Mouse (Mus musculus) limb, embryonic 12.5 days (tissue): ENCODE measurements at regions not wholly inside any gene's neighbourhood (a gene's known extent, or its start where the extent isn't known, plus 50 kb on each side); places are given as distances from the start of the nearest gene placed in this dataset.
"Not testable (repeated sequence)": the region's sequence is repeated elsewhere in the genome, so short reads cannot be mapped to it uniquely, and the experiment has no call there.

Experiments used
- ATAC-seq: fragments of 200-750 bp; cut with Nextera tagmentation; 2 replicates; pipeline ENCODE4 v1.8.0; 2017; ENCODE audit warnings: low read depth, moderate TSS enrichment; ENCODE audit not compliant: insufficient number of reproducible peaks, insufficient read depth, low FRiP score, low TSS enrichment
- H3K27ac ChIP-seq: fragments of 300-500 bp; sonication (generic); 2 replicates; pipeline ENCODE4 v1.5.1; 2016; ENCODE audit warnings: mild to moderate bottlenecking, moderate library complexity
- H3K27me3 ChIP-seq: fragments of 300-500 bp; sonication (generic); 2 replicates; pipeline ENCODE4 v1.6.1; 2016; ENCODE audit warnings: mild to moderate bottlenecking, moderate library complexity
- H3K36me3 ChIP-seq: fragments of 300-500 bp; sonication (generic); 2 replicates; pipeline ENCODE4 v1.6.1; 2016; ENCODE audit warnings: mild to moderate bottlenecking, moderate library complexity
- H3K4me1 ChIP-seq: fragments of 300-500 bp; sonication (generic); replicated peaks from 2 replicates; pipeline ENCODE4 v1.6.1; 2016
- H3K4me2 ChIP-seq: fragments of 300-500 bp; sonication (generic); 2 replicates; pipeline ENCODE4 v1.6.1; 2016; ENCODE audit warnings: mild to moderate bottlenecking, moderate library complexity
- H3K4me3 ChIP-seq: fragments of 300-500 bp; sonication (generic); replicated peaks from 2 replicates; pipeline ENCODE4 v1.5.1; 2016; ENCODE audit warnings: mild to moderate bottlenecking
- H3K9ac ChIP-seq: fragments of 300-500 bp; sonication (generic); replicated peaks from 2 replicates; pipeline ENCODE4 v1.6.1; 2016; ENCODE audit warnings: mild to moderate bottlenecking, moderate library complexity
- H3K9me3 ChIP-seq: fragments of 300-500 bp; sonication (generic); 2 replicates; pipeline ENCODE4 v1.6.1; 2016; ENCODE audit warnings: mild to moderate bottlenecking, moderate library complexity
- WGBS: fragments of 180-500 bp; shearing (Covaris S2); methylation state at CpG from one replicate; pipeline ENCODE4 v1.1.7; 2016; 5-methylcytosine and 5-hydroxymethylcytosine counted together

- Histone ChIP-seq H3K4me1 (no peaks in the 10 kb centered on the region), H3K4me2 (no peak overlapping the region), H3K9ac (no peak overlapping the region), H3K36me3 (no peaks in the 10 kb centered on the region), H3K27ac (no peak overlapping the region), H3K27me3 (no peaks in the 10 kb centered on the region), H3K4me3 (no peak overlapping the region), H3K9me3 (no peaks in the 10 kb centered on the region)
- 88% methylated on average over 5 of the region's 5 CpGs for WGBS
- no peak for ATAC-seq
These were observed 256.0 kb upstream of the 1700008P02Rik start for GRCm38 (mm10) chr3:6876265-6876664.

GRCm38 (mm10) chr3:6872170-6872569 lies 251.9 kb upstream of the 1700008P02Rik start:
- H3K4me3 ChIP-seq = no peak overlapping the region
- no peaks in the 10 kb centered on the region for H3K27me3 ChIP-seq
- H3K4me2 ChIP-seq = no peak overlapping the region
- no peak overlapping the region for H3K9ac ChIP-seq
- 55% methylated on average over 3 of the region's 3 CpGs for WGBS
- no peak overlapping the region for H3K27ac ChIP-seq
- no peaks in the 10 kb centered on the region for H3K9me3 ChIP-seq
- ATAC-seq = no peak
- no peaks in the 10 kb centered on the region for H3K4me1 ChIP-seq
- no peaks in the 10 kb centered on the region for H3K36me3 ChIP-seq

- Histone ChIP-seq H3K4me3 (no peak overlapping the region), H3K9me3 (no peaks in the 10 kb centered on the region), H3K27me3 (no peaks in the 10 kb centered on the region), H3K27ac (no peak overlapping the region), H3K36me3 (no peaks in the 10 kb centered on the region), H3K9ac (no peak overlapping the region), H3K4me1 (no peaks in the 10 kb centered on the region), H3K4me2 (no peak overlapping the region)
- WGBS = 57% methylated on average over 2 of the region's 2 CpGs
- ATAC-seq = no peak
These were observed 251.5 kb upstream of the 1700008P02Rik start for GRCm38 (mm10) chr3:6871752-6872151.

GRCm38 (mm10) chr3:6866148-6866483 lies 245.9 kb upstream of the 1700008P02Rik start:
- H3K9me3 ChIP-seq = no peaks in the 10 kb centered on the region
- no peak overlapping the region for H3K27ac ChIP-seq
- no peaks in the 10 kb centered on the region for H3K27me3 ChIP-seq
- H3K4me2 ChIP-seq = no peak overlapping the region
- no peak overlapping the region for H3K4me3 ChIP-seq
- ATAC-seq = no peak
- no peaks in the 10 kb centered on the region for H3K36me3 ChIP-seq
- no peak overlapping the region for H3K9ac ChIP-seq
- H3K4me1 ChIP-seq = no peaks in the 10 kb centered on the region

- no peak for ATAC-seq
- 73% methylated on average over 3 of the region's 3 CpGs for whole genome bisulfite sequencing
- H3K36me3 ChIP-seq = no peaks in the 10 kb centered on the region
- no peak overlapping the region for H3K9ac ChIP-seq
- H3K4me2 ChIP-seq = no peak overlapping the region
- no peaks in the 10 kb centered on the region for H3K4me1 ChIP-seq
- no peak overlapping the region for H3K27ac ChIP-seq
- no peak overlapping the region for H3K4me3 ChIP-seq
- H3K9me3 ChIP-seq = no peaks in the 10 kb centered on the region
- no peaks in the 10 kb centered on the region for H3K27me3 ChIP-seq
These were observed 245.4 kb upstream of the 1700008P02Rik start for GRCm38 (mm10) chr3:6865462-6866147.

- H3K4me3 ChIP-seq = no peak overlapping the region
- ATAC-seq = no peak
- 95% methylated on average over 2 of the region's 2 CpGs for WGBS
These were observed 239.6 kb upstream of the 1700008P02Rik start for GRCm38 (mm10) chr3:6859866-6860180.

GRCm38 (mm10) chr3:6858982-6859865 lies 239.0 kb upstream of the 1700008P02Rik start:
- no peak overlapping the region for H3K27ac ChIP-seq
- H3K36me3 ChIP-seq = no peaks in the 10 kb centered on the region
- 43% methylated on average over 4 of the region's 4 CpGs for WGBS
- H3K4me3 ChIP-seq = no peak overlapping the region
- no peaks in the 10 kb centered on the region for H3K4me1 ChIP-seq
- no peaks in the 10 kb centered on the region for H3K9me3 ChIP-seq
- no peaks in the 10 kb centered on the region for H3K27me3 ChIP-seq
- H3K4me2 ChIP-seq = no peak overlapping the region
- no peak overlapping the region for H3K9ac ChIP-seq
- ATAC-seq = no peak

More at GRCm38 (mm10) chr3:6859866-6860180, 239.6 kb upstream of the 1700008P02Rik start:
- Histone ChIP-seq H3K27me3 (no peaks in the 10 kb centered on the region), H3K9me3 (no peaks in the 10 kb centered on the region), H3K9ac (no peak overlapping the region), H3K4me2 (no peak overlapping the region), H3K27ac (no peak overlapping the region), H3K36me3 (no peaks in the 10 kb centered on the region), H3K4me1 (no peaks in the 10 kb centered on the region)

GRCm38 (mm10) chr3:6819332-6819731 lies 199.1 kb upstream of the 1700008P02Rik start:
- no peaks in the 10 kb centered on the region for H3K27me3 ChIP-seq
- H3K4me3 ChIP-seq = no peak overlapping the region
- no peak overlapping the region for H3K4me2 ChIP-seq
- H3K4me1 ChIP-seq = no peaks in the 10 kb centered on the region
- 60% methylated on average over 7 of the region's 7 CpGs for WGBS
- H3K36me3 ChIP-seq = no peaks in the 10 kb centered on the region
- no peak overlapping the region for H3K9ac ChIP-seq
- H3K9me3 ChIP-seq = no peaks in the 10 kb centered on the region
- H3K27ac ChIP-seq = no peak overlapping the region
- ATAC-seq = no peak

- Histone ChIP-seq H3K27ac (no peak overlapping the region), H3K4me3 (no peak overlapping the region)
- ATAC-seq = no peak
These were observed 192.1 kb upstream of the 1700008P02Rik start for GRCm38 (mm10) chr3:6812346-6812745.

GRCm38 (mm10) chr3:6809381-6809950 lies 189.2 kb upstream of the 1700008P02Rik start:
- Histone ChIP-seq H3K27me3 (no peaks in the 10 kb centered on the region), H3K4me3 (no peak overlapping the region)

More at GRCm38 (mm10) chr3:6812346-6812745, 192.1 kb upstream of the 1700008P02Rik start:
- H3K4me1 ChIP-seq = peaks cover 18% of the 10 kb centered on the region; the same call in 1 of the 2 replicates
- no peaks in the 10 kb centered on the region for H3K27me3 ChIP-seq
- 31% methylated on average over 2 of the region's 2 CpGs for WGBS
- H3K4me2 ChIP-seq = no peak overlapping the region
- no peak overlapping the region for H3K9ac ChIP-seq
- H3K9me3 ChIP-seq = no peaks in the 10 kb centered on the region
- H3K36me3 ChIP-seq = no peaks in the 10 kb centered on the region

GRCm38 (mm10) chr3:6800092-6800716 lies 180.0 kb upstream of the 1700008P02Rik start:
- not testable (repeated sequence) for H3K27ac ChIP-seq, H3K4me3 ChIP-seq, ATAC-seq, H3K9me3 ChIP-seq, H3K27me3 ChIP-seq, H3K4me2 ChIP-seq, H3K4me1 ChIP-seq, H3K9ac ChIP-seq, H3K36me3 ChIP-seq
- WGBS = 92% methylated on average over 35 of the region's 37 CpGs

More at GRCm38 (mm10) chr3:6809381-6809950, 189.2 kb upstream of the 1700008P02Rik start:
- H3K36me3 ChIP-seq = no peaks in the 10 kb centered on the region
- no peak overlapping the region for H3K27ac ChIP-seq
- peaks cover 18% of the 10 kb centered on the region; the same call in 1 of the 2 replicates for H3K4me1 ChIP-seq
- H3K9ac ChIP-seq = no peak overlapping the region
- 53% methylated on average over 2 of the region's 2 CpGs for WGBS
- no peaks in the 10 kb centered on the region for H3K9me3 ChIP-seq
- no peak for ATAC-seq
- H3K4me2 ChIP-seq = no peak overlapping the region
